Mouse (Mus musculus) ES-E14 (cell line): ENCODE results near the gene Lrrc75a.

Experiments
- HCFC1 ChIP-seq: IDR thresholded peaks from 2 replicates; pipeline ENCODE4 v1.6.1; 2012; ENCODE audit warnings: low read length, inconsistent platforms, borderline replicate concordance; ENCODE audit not compliant: insufficient read depth
- ZC3H11A ChIP-seq: IDR thresholded peaks from 2 replicates; pipeline ENCODE4 v1.6.1; 2012; ENCODE audit warnings: low read depth, mild to moderate bottlenecking, inconsistent platforms, low read length, borderline replicate concordance

GRCm38 (mm10) chr11:62670006-62670405 lies 21.7 kb upstream of the Lrrc75a start:
- TF ChIP-seq HCFC1 (no peak), ZC3H11A (no peak)
